Mouse (Mus musculus) liver, postnatal 0 days (tissue): ENCODE results near the gene Gng12.

Source experiments
- CTCF ChIP-seq: sonication (generic); IDR thresholded peaks from 2 replicates; pipeline ENCODE4 v1.5.1; 2016; ENCODE audit warnings: antibody characterized with exemption, low read depth
- EP300 ChIP-seq: IDR thresholded peaks from 2 replicates; pipeline ENCODE4 v1.6.1; 2016; ENCODE audit warnings: antibody characterized with exemption, low read depth, mild to moderate bottlenecking

- TF ChIP-seq CTCF (no peak), EP300 (no peak)
Measured at GRCm38 (mm10) chr6:66989518-66989917, 93.3 kb downstream of the Gng12 start.
